Mouse (Mus musculus): ENCODE results near the gene Slc9a4.

Gene Slc9a4

GRCm38 (mm10) chr1:40579784-40580183, at the start of gene Slc9a4:
TSS of gene Slc9a4 (plus strand) at chr1:40580081.
- in situ Hi-C loops (cut with MboI; ENCODE audit: low pct_unique_long_range_greater_than_20kb in 1 of 2, low sequenced_read_pairs in 2 of 2, unreplicated experiment in 1 of 2): loop anchor here in 1 of 2 experiments (25.0 kb wide), 1 partner anchor 183 kb away; no protein-coding TSS in a partner anchor

- in situ Hi-C loops (cut with MboI; ENCODE audit: low pct_unique_long_range_greater_than_20kb in 1 of 2, low sequenced_read_pairs in 2 of 2, unreplicated experiment in 1 of 2): loop anchor here in 1 of 2 experiments (25.0 kb wide), 1 partner anchor 425 kb away; no protein-coding TSS in a partner anchor
Observed at GRCm38 (mm10) chr1:40537577-40537976, 42.3 kb upstream of the Slc9a4 start.

DNA sequence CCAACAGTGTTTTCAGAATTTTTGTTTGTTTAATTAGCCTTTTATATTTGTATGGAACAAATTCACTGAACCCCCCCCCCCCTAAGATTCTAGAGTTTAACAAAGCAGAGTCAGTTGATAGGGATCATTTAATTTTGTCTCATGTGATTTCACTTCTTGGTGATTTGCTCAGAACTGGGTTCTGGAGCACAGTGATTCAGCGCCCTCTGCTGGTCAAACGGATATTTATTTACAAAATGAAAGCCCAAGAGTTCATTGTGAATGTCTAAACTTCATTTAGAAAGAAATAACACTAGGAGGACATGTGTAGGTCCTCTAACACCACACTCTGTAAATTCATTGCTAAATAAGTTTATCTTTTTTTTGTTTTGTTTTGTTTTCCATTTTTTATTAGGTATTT, 35.2 kb upstream of the Slc9a4 start:
- in situ Hi-C loops (cut with MboI; ENCODE audit: low pct_unique_long_range_greater_than_20kb in 1 of 2, low sequenced_read_pairs in 2 of 2, unreplicated experiment in 1 of 2): loop anchor here in 1 of 2 experiments (10.0 to 25.0 kb wide), 2 partner anchors 150 to 432 kb away; no protein-coding TSS in a partner anchor

DNA sequence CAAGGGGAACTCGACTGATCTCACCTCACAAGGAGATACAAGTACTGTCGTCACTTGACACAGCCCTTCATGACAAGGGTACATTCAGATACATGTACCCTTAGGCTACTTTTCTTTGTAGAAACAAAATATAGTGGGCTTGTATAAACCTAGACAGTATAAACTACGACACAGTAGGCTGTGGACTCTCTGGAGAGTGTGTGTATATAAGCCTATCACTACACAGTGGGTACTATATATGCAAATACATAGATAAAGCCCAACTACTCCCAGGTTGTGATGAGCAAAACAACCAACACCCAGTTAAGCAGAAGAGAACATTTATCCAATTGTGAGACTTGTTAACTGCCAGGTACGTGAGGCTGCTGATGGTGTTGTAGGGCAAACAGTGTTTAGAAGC, 33.2 kb upstream of the Slc9a4 start:
- in situ Hi-C loops (cut with MboI; ENCODE audit: low pct_unique_long_range_greater_than_20kb in 1 of 2, low sequenced_read_pairs in 2 of 2, unreplicated experiment in 1 of 2): loop anchor here in 1 of 2 experiments (10.0 to 25.0 kb wide), 2 partner anchors 152 to 434 kb away; no protein-coding TSS in a partner anchor

GRCm38 (mm10) chr1:40547064-40547572, 32.8 kb upstream of the Slc9a4 start:
- in situ Hi-C loops (cut with MboI; ENCODE audit: low pct_unique_long_range_greater_than_20kb in 1 of 2, low sequenced_read_pairs in 2 of 2, unreplicated experiment in 1 of 2): loop anchor here in 1 of 2 experiments (10.0 to 25.0 kb wide), 2 partner anchors 152 to 435 kb away; no protein-coding TSS in a partner anchor

DNA sequence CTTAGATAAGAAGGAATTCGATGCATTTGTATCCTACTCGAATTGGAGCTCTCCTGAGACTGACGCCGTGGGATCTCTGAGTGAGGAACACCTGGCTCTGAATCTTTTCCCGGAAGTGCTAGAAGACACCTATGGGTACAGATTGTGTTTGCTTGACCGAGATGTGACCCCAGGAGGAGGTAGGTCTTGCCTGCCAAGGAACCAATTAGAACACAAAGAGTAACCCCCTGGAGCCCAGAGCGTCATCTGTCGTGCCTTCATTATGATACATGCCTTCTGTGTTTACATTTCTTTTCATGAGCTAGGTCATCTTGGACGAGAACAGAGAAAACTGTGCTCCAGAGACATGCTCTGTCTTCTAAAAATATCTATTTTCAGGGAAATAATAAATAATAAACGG, 32.1 kb upstream of the Slc9a4 start:
- in situ Hi-C loops (cut with MboI; ENCODE audit: low pct_unique_long_range_greater_than_20kb in 1 of 2, low sequenced_read_pairs in 2 of 2, unreplicated experiment in 1 of 2): loop anchor here in 1 of 2 experiments (10.0 to 25.0 kb wide), 2 partner anchors 153 to 435 kb away; no protein-coding TSS in a partner anchor

GRCm38 (mm10) chr1:40569374-40569773, 10.5 kb upstream of the Slc9a4 start:
- in situ Hi-C loops (cut with MboI; ENCODE audit: low pct_unique_long_range_greater_than_20kb in 1 of 2, low sequenced_read_pairs in 2 of 2, unreplicated experiment in 1 of 2): no loop called here

DNA sequence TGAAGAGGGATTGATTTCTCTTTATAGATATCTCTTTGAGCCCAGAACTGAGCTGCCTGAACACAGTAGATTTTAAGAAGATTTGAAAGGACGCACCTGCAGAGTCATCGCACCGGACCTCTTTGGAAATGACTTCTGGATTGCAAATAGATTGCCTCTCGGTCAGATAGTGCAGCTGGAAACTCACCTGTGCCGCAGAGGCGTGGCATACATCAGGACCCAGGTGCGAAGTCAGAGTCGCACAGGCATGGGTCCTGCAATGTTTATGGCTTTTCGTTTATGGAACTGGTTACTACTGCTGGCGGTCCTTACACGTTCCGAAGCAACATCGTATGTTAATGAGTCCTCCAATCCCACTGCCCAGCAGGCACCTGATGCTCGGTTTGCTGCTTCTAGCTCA, 388 bp downstream of the Slc9a4 start:
- in situ Hi-C loops (cut with MboI; ENCODE audit: low pct_unique_long_range_greater_than_20kb in 1 of 2, low sequenced_read_pairs in 2 of 2, unreplicated experiment in 1 of 2): loop anchor here in 1 of 2 experiments (25.0 kb wide), 1 partner anchor 182 kb away; no protein-coding TSS in a partner anchor

DNA sequence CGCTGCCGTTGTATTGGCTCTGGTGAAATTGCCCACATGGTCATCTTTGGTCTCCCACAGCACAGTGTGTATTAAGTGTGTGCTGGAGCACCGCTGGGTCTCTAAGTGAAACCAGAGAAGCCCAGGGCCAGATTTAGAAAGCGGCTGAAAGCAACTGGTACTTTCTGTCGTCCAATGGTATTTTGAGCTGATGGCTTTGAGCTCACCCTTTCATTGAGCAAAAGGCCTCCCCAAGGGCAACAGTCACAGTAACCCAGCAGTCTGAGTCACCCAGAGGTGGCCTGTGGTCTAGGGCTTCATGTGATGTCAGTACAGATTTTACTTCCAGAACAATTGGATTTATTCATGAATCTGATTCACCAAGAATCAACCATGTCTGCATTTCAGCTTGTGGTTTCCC, 6.9 kb downstream of the Slc9a4 start:
- in situ Hi-C loops (cut with MboI; ENCODE audit: low pct_unique_long_range_greater_than_20kb in 1 of 2, low sequenced_read_pairs in 2 of 2, unreplicated experiment in 1 of 2): loop anchor here in 1 of 2 experiments (25.0 kb wide), 1 partner anchor 176 kb away; no protein-coding TSS in a partner anchor

DNA sequence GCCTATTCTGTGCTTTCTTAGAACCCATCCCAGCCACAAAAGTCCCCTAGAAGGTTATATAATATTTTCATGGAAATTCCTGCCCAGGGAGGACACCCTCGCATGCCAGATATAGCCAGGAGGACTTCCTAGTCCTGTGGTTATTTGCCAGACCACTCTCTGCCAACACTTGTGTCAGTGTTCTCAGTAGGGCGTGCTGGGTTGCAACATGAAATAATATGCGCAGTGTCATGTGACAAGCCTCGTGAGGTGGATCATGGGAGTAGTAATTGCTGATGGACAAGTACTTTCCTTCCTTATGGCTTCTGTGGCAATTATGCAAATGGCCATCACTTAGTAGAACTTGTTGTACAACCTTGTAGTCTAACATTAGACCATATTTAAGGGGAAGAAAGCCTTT, 11.1 kb downstream of the Slc9a4 start:
- in situ Hi-C loops (cut with MboI; ENCODE audit: low pct_unique_long_range_greater_than_20kb in 1 of 2, low sequenced_read_pairs in 2 of 2, unreplicated experiment in 1 of 2): loop anchor here in 1 of 2 experiments (25.0 kb wide), 1 partner anchor 171 kb away; no protein-coding TSS in a partner anchor

DNA sequence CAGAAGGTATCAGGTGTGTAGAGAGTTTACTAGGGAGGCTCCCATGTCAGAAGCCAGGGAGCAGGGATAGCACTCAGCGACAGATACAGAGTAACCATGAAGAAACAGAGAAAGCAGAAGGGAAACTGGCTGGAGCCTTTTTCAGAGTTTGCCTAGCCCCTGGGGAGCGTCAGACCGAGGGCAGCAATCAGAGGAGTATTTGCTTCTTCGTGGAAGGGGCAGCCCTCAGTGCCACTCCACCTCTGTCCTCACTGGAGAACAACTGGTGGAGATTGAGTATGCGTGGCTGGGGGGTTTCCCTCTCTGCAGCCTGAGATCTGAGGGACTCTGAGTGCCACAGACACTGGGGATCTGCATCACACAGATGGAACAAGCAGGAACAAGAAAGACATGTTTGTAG, 17.9 kb downstream of the Slc9a4 start:
- in situ Hi-C loops (cut with MboI; ENCODE audit: low pct_unique_long_range_greater_than_20kb in 1 of 2, low sequenced_read_pairs in 2 of 2, unreplicated experiment in 1 of 2): loop anchor here in 1 of 2 experiments (25.0 kb wide), 1 partner anchor 164 kb away; no protein-coding TSS in a partner anchor

DNA sequence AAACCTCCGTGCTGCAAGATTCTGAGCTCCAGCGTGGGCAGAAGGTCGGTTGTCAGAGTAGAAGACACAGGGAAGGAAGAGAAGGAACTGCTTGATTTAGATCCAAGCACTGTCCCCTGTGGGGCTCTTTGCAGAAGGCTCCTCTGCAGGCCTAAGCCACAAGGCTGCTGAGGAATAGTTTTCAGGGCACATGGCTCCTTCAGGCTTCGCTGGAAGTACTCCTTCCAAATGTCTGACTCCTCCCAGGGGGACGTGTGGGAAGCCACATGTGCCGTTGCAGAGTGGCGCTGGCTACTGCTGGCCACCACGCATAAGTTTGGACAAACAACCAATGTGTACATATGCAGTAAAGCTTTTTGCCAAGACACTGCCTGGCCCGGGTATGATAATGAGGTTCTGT, 19.8 kb downstream of the Slc9a4 start:
- in situ Hi-C loops (cut with MboI; ENCODE audit: low pct_unique_long_range_greater_than_20kb in 1 of 2, low sequenced_read_pairs in 2 of 2, unreplicated experiment in 1 of 2): loop anchor here in 1 of 2 experiments (25.0 kb wide), 1 partner anchor 163 kb away; no protein-coding TSS in a partner anchor

- in situ Hi-C loops (cut with MboI; ENCODE audit: low pct_unique_long_range_greater_than_20kb in 1 of 2, low sequenced_read_pairs in 2 of 2, unreplicated experiment in 1 of 2): no loop called here
Observed at GRCm38 (mm10) chr1:40600394-40601327, 20.8 kb downstream of the Slc9a4 start.

GRCm38 (mm10) chr1:40601461-40601860, 21.6 kb downstream of the Slc9a4 start:
- in situ Hi-C loops (cut with MboI; ENCODE audit: low pct_unique_long_range_greater_than_20kb in 1 of 2, low sequenced_read_pairs in 2 of 2, unreplicated experiment in 1 of 2): no loop called here

GRCm38 (mm10) chr1:40613219-40613618, 33.3 kb downstream of the Slc9a4 start:
- in situ Hi-C loops (cut with MboI; ENCODE audit: low pct_unique_long_range_greater_than_20kb in 1 of 2, low sequenced_read_pairs in 2 of 2, unreplicated experiment in 1 of 2): no loop called here

- in situ Hi-C loops (cut with MboI; ENCODE audit: low pct_unique_long_range_greater_than_20kb in 1 of 2, low sequenced_read_pairs in 2 of 2, unreplicated experiment in 1 of 2): no loop called here
Observed at GRCm38 (mm10) chr1:40619093-40619492, 39.2 kb downstream of the Slc9a4 start.

GRCm38 (mm10) chr1:40619871-40620270, 40.0 kb downstream of the Slc9a4 start:
- in situ Hi-C loops (cut with MboI; ENCODE audit: low pct_unique_long_range_greater_than_20kb in 1 of 2, low sequenced_read_pairs in 2 of 2, unreplicated experiment in 1 of 2): no loop called here

GRCm38 (mm10) chr1:40624954-40625353, 45.1 kb downstream of the Slc9a4 start:
- in situ Hi-C loops (cut with MboI; ENCODE audit: low pct_unique_long_range_greater_than_20kb in 1 of 2, low sequenced_read_pairs in 2 of 2, unreplicated experiment in 1 of 2): no loop called here

DNA sequence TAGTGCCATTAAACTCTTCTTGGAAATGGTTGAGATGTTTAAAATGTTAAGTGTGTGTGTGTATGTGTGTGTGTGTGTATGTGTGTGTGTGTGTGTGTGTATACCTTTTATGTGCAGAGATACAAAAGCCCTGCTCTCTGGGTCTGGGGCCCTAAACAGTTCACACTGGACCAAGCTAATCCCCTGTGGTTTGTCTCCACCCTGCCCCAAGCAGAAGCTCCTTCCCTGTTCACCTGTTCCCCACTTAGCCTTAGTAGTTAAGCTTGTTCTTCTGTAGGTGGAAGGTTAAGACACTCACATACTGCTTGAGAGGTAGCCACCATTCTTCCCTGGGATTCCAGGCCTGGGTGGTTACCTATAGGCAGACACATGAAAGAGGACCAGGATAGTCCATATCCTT, 47.1 kb downstream of the Slc9a4 start:
- in situ Hi-C loops (cut with MboI; ENCODE audit: low pct_unique_long_range_greater_than_20kb in 1 of 2, low sequenced_read_pairs in 2 of 2, unreplicated experiment in 1 of 2): no loop called here
